Comparison of ENCODE assay signal across 8 mouse cellular contexts in genomic region chr3:44991467-44991992, GRCm38 (mm10).
A peak's percentile ranks its signal among the peaks of the same experiment; 100 is the strongest.
DNase-seq lines count a peak whose midpoint lies in the region; ATAC-seq and TF ChIP-seq lines count a peak whose summit lies in the region.
"Not testable (repeated sequence)": the region's sequence is repeated elsewhere in the genome, so short reads cannot be mapped to it uniquely, and the experiment has no call there.

No protein-coding gene starts in this region.

- H3K4me1 ChIP-seq in forebrain, embryonic 11.5 days (replicated peaks; ENCODE audit: control insufficient read depth, insufficient read depth, low read length); heart, embryonic 13.5 days; hindbrain, embryonic 14.5 days (replicated peaks; ENCODE audit: control insufficient read depth, insufficient read depth, low read length); kidney, embryonic 14.5 days (ENCODE audit: control insufficient read depth, insufficient read depth, low read length); limb, embryonic 14.5 days (ENCODE audit: control insufficient read depth, insufficient read depth, low read length); lung, postnatal 0 days (ENCODE audit: insufficient read depth, low read depth, low read length); midbrain, postnatal 0 days (ENCODE audit: insufficient read depth, low read length); stomach, embryonic 16.5 days (ENCODE audit: control insufficient read depth, insufficient read depth, low read length): not testable (repeated sequence)

- not testable (repeated sequence) for TF ChIP-seq EP300 in lung, postnatal 0 days (IDR thresholded peaks at IDR 0.05)

- not testable (repeated sequence) for H3K4me2 ChIP-seq in forebrain, embryonic 11.5 days (ENCODE audit: low read depth, low read length, severe bottlenecking); heart, embryonic 13.5 days; hindbrain, embryonic 14.5 days (replicated peaks); kidney, embryonic 14.5 days (replicated peaks; ENCODE audit: low read depth, low read length); limb, embryonic 14.5 days (replicated peaks; ENCODE audit: low read depth, low read length, severe bottlenecking); lung, postnatal 0 days (replicated peaks; ENCODE audit: low read depth, low read length); midbrain, postnatal 0 days (ENCODE audit: low read depth, low read length, poor library complexity, severe bottlenecking); stomach, embryonic 16.5 days (ENCODE audit: low read depth, low read length)

- ATAC-seq in forebrain, embryonic 11.5 days (replicated peaks; ENCODE audit: low FRiP score): peak; percentile 90
- peak; percentile 78 for ATAC-seq in heart, embryonic 13.5 days (ENCODE audit: extremely low read depth, insufficient number of reproducible peaks, low FRiP score, low TSS enrichment)
- peak; percentile 81 for ATAC-seq in hindbrain, embryonic 14.5 days (ENCODE audit: low FRiP score)
- ATAC-seq in kidney, embryonic 14.5 days (ENCODE audit: low FRiP score, low TSS enrichment): peak; percentile 55; the same call in 1 of the 2 replicates
- ATAC-seq in limb, embryonic 14.5 days (ENCODE audit: low FRiP score, low read depth): peak; percentile 79
- ATAC-seq in lung, postnatal 0 days: peak; percentile 43
- peak; percentile 81 for ATAC-seq in midbrain, postnatal 0 days (ENCODE audit: low FRiP score)
- peak; percentile 58; the same call in 1 of the 2 replicates for ATAC-seq in stomach, embryonic 16.5 days (ENCODE audit: insufficient read depth, low FRiP score)

- H3K27ac ChIP-seq in forebrain, embryonic 11.5 days (ENCODE audit: low read depth, low read length); heart, embryonic 13.5 days (replicated peaks); hindbrain, embryonic 14.5 days; kidney, embryonic 14.5 days (ENCODE audit: low read depth, low read length); limb, embryonic 14.5 days (replicated peaks; ENCODE audit: low read depth, low read length); lung, postnatal 0 days (ENCODE audit: low read length); midbrain, postnatal 0 days (ENCODE audit: low read depth, low read length); stomach, embryonic 16.5 days (ENCODE audit: low read length): not testable (repeated sequence)

- H3K27me3 ChIP-seq in forebrain, embryonic 11.5 days (ENCODE audit: control insufficient read depth, insufficient read depth, low read length); heart, embryonic 13.5 days (replicated peaks); hindbrain, embryonic 14.5 days (ENCODE audit: control insufficient read depth, insufficient read depth, low read length); kidney, embryonic 14.5 days (ENCODE audit: control insufficient read depth, insufficient read depth, low read length); limb, embryonic 14.5 days (ENCODE audit: control insufficient read depth, insufficient read depth, low read length); lung, postnatal 0 days (replicated peaks; ENCODE audit: insufficient read depth, low read length); midbrain, postnatal 0 days (ENCODE audit: insufficient read depth, low read length); stomach, embryonic 16.5 days (ENCODE audit: control insufficient read depth, insufficient read depth, low read length): not testable (repeated sequence)

- not testable (repeated sequence) for H3K9me3 ChIP-seq in forebrain, embryonic 11.5 days (ENCODE audit: control insufficient read depth, low read length); heart, embryonic 13.5 days; hindbrain, embryonic 14.5 days (ENCODE audit: control insufficient read depth, low read length); kidney, embryonic 14.5 days (ENCODE audit: control insufficient read depth, low read length); limb, embryonic 14.5 days (ENCODE audit: control insufficient read depth, low read length); lung, postnatal 0 days (ENCODE audit: low read length); midbrain, postnatal 0 days (ENCODE audit: low read length); stomach, embryonic 16.5 days (replicated peaks; ENCODE audit: control insufficient read depth, low read length)

- not testable (repeated sequence) for TF ChIP-seq CTCF in lung, postnatal 0 days (IDR thresholded peaks at IDR 0.05); midbrain, postnatal 0 days (IDR thresholded peaks at IDR 0.05)

- not testable (repeated sequence) for DNase-seq in forebrain, embryonic 11.5 days (ENCODE audit: low spot score); hindbrain, embryonic 14.5 days (ENCODE audit: low spot score); limb, embryonic 14.5 days (ENCODE audit: low spot score); lung, postnatal 0 days (ENCODE audit: low spot score); midbrain, postnatal 0 days (ENCODE audit: low spot score)

- not testable (repeated sequence) for H3K4me3 ChIP-seq in forebrain, embryonic 11.5 days (ENCODE audit: low read depth, low read length); heart, embryonic 13.5 days; hindbrain, embryonic 14.5 days (replicated peaks; ENCODE audit: low read length); kidney, embryonic 14.5 days (ENCODE audit: low read length); limb, embryonic 14.5 days (replicated peaks; ENCODE audit: low read length); lung, postnatal 0 days (ENCODE audit: low read depth, low read length); midbrain, postnatal 0 days (ENCODE audit: low read depth, low read length); stomach, embryonic 16.5 days (replicated peaks; ENCODE audit: low read length)

- not testable (repeated sequence) for H3K36me3 ChIP-seq in forebrain, embryonic 11.5 days (ENCODE audit: control insufficient read depth, insufficient read depth, low read length); heart, embryonic 13.5 days; hindbrain, embryonic 14.5 days (replicated peaks; ENCODE audit: control insufficient read depth, insufficient read depth); kidney, embryonic 14.5 days (ENCODE audit: control insufficient read depth, insufficient read depth, low read length); limb, embryonic 14.5 days (ENCODE audit: control insufficient read depth, insufficient read depth, low read length); lung, postnatal 0 days (ENCODE audit: insufficient read depth, low read length); midbrain, postnatal 0 days (ENCODE audit: insufficient read depth, low read length); stomach, embryonic 16.5 days (ENCODE audit: control insufficient read depth, insufficient read depth, low read length)

- 93% methylated on average over 4 of the region's 4 CpGs for WGBS in forebrain, embryonic 11.5 days
- 81% methylated on average over 3 of the region's 4 CpGs for WGBS in heart, embryonic 13.5 days
- WGBS in hindbrain, embryonic 14.5 days: 90% methylated on average over 4 of the region's 4 CpGs
- WGBS in kidney, embryonic 14.5 days: 73% methylated on average over 3 of the region's 4 CpGs
- 87% methylated on average over 3 of the region's 4 CpGs for WGBS in limb, embryonic 14.5 days
- WGBS in lung, postnatal 0 days: 88% methylated on average over 4 of the region's 4 CpGs
- WGBS in midbrain, postnatal 0 days: 93% methylated on average over 4 of the region's 4 CpGs
- 89% methylated on average over 4 of the region's 4 CpGs for WGBS in stomach, embryonic 16.5 days

- not testable (repeated sequence) for H3K9ac ChIP-seq in forebrain, embryonic 11.5 days (ENCODE audit: low read length); heart, embryonic 13.5 days; hindbrain, embryonic 14.5 days; kidney, embryonic 14.5 days (ENCODE audit: low read depth, low read length); limb, embryonic 14.5 days (ENCODE audit: low read depth, low read length, severe bottlenecking); lung, postnatal 0 days (replicated peaks; ENCODE audit: low read depth); midbrain, postnatal 0 days (replicated peaks; ENCODE audit: low read length, poor library complexity, severe bottlenecking); stomach, embryonic 16.5 days (ENCODE audit: low read length)

- not testable (repeated sequence) for TF ChIP-seq POLR2A in limb, embryonic 14.5 days (IDR thresholded peaks at IDR 0.05; ENCODE audit: borderline replicate concordance, extremely low read depth, insufficient read depth, insufficient read length)
